27 mouse cellular contexts compared by ENCODE assay signal in the genomic region with DNA sequence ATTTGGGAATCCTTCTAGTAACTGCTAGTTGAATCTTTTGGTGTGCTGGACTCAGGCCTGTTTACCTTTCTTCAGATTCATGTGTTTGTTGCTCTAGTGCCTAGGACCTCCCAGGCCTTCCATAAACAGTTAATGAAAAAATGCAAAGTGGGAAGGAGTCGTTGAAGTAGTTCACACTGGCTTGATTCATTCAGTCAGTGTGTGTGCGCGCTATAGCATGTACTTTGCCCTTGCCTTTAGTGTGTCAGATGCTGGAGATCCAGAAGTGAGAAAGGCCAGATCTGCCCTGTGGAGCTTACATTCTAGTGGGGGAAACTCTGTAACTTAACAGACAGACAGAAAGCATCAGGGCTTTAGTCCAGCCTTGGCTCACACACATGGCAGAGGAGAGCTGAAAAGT. TPM values are rescaled to one million over a fixed set of nuclear protein-coding genes. Genes with fewer than 3 reads are reported as not detected.
DNase-seq lines count a peak whose midpoint lies in the region; ATAC-seq and TF ChIP-seq lines count a peak whose summit lies in the region.
"Had no signal": no experiment of that assay in that cellular context is flagged by ENCODE, and none has a peak within 500 bp of the region (broad histone marks: within the 10 kb centered on the region; RNA-seq: fewer than 3 reads in every experiment).

No protein-coding gene starts in this region.

- H3K36me3 ChIP-seq in forebrain, embryonic 10.5 days (replicated peaks): peaks cover 99% of the 10 kb centered on the region
- H3K36me3 ChIP-seq in forebrain, embryonic 12.5 days (replicated peaks): peaks cover 85% of the 10 kb centered on the region
- H3K36me3 ChIP-seq in intestine, embryonic 15.5 days: peaks cover 17% of the 10 kb centered on the region; the same call in 1 of the 2 replicates
- H3K36me3 ChIP-seq in macrophage (ENCODE audit: inconsistent target): peaks cover 4% of the 10 kb centered on the region; the same call in 1 of the 2 replicates

- no peak for TF ChIP-seq POLR2A in bone marrow macrophage, adult 2 months (IDR thresholded peaks at IDR 0.05; ENCODE audit: borderline replicate concordance, low read depth, low read length)

- 99% methylated on average over 3 of the region's 3 CpGs for WGBS in forebrain, embryonic 10.5 days
- 96% methylated on average over 3 of the region's 3 CpGs for WGBS in forebrain, embryonic 12.5 days
- 50% methylated on average over 3 of the region's 3 CpGs for WGBS in intestine, embryonic 15.5 days
- WGBS in macrophage (ENCODE audit: missing documents): 91% methylated on average over 3 of the region's 3 CpGs

- no peaks in the 10 kb centered on the region for H3K9me3 ChIP-seq in forebrain, embryonic 10.5 days
- no peaks in the 10 kb centered on the region for H3K9me3 ChIP-seq in forebrain, embryonic 12.5 days
- no peaks in the 10 kb centered on the region for H3K9me3 ChIP-seq in intestine, embryonic 15.5 days
- H3K9me3 ChIP-seq: embryonic facial prominence, embryonic 12.5 days; heart, embryonic 15.5 days had no signal

- no peak overlapping the region for H3K4me2 ChIP-seq in forebrain, embryonic 12.5 days
- H3K4me2 ChIP-seq in intestine, embryonic 15.5 days (replicated peaks): no peak overlapping the region
- H3K4me2 ChIP-seq: embryonic facial prominence, embryonic 12.5 days; hindbrain, embryonic 14.5 days had no signal

- no peaks in the 10 kb centered on the region for H3K27me3 ChIP-seq in forebrain, embryonic 10.5 days (ENCODE audit: poor library complexity, severe bottlenecking)
- H3K27me3 ChIP-seq in forebrain, embryonic 12.5 days: no peaks in the 10 kb centered on the region
- H3K27me3 ChIP-seq in intestine, embryonic 15.5 days (replicated peaks): no peaks in the 10 kb centered on the region
- H3K27me3 ChIP-seq: CH12.LX; embryonic facial prominence, embryonic 12.5 days; heart, embryonic 15.5 days; Patski had no signal

- ATAC-seq in forebrain, embryonic 12.5 days (ENCODE audit: low FRiP score): no peak
- ATAC-seq in intestine, embryonic 15.5 days: peak; percentile 52
- ATAC-seq: activated CD4-positive, CD25-positive, alpha-beta regulatory T cell, adult 4 months; forebrain, embryonic 16.5 days had no signal

- H3K79me2 ChIP-seq in macrophage (ENCODE audit: inconsistent target): no peaks in the 10 kb centered on the region

- no peak overlapping the region for H3K27ac ChIP-seq in forebrain, embryonic 10.5 days
- H3K27ac ChIP-seq in forebrain, embryonic 12.5 days: no peak overlapping the region
- peak overlapping the region; percentile 79 for H3K27ac ChIP-seq in bone marrow macrophage, adult 2 months (ENCODE audit: insufficient read depth, low read depth, low read length)
- H3K27ac ChIP-seq in intestine, embryonic 15.5 days: 0 out of 2 replicates have a peak overlapping the region, but pooled peaks have one; percentile 18
- peak overlapping the region; percentile 14 for H3K27ac ChIP-seq in macrophage
- H3K27ac ChIP-seq: embryonic facial prominence, embryonic 12.5 days; heart, adult 2 months; hindbrain, embryonic 14.5 days had no signal

- 0 out of 2 replicates have a peak overlapping the region, but pooled peaks have one; percentile 5 for H3K4me3 ChIP-seq in forebrain, embryonic 10.5 days
- no peak overlapping the region for H3K4me3 ChIP-seq in forebrain, embryonic 12.5 days (replicated peaks)
- no peak overlapping the region for H3K4me3 ChIP-seq in bone marrow macrophage, adult 2 months (ENCODE audit: insufficient read depth, low read length)
- H3K4me3 ChIP-seq in intestine, embryonic 15.5 days (replicated peaks): no peak overlapping the region
- H3K4me3 ChIP-seq in macrophage (ENCODE audit: inconsistent target): no peak overlapping the region
- H3K4me3 ChIP-seq: embryonic facial prominence, embryonic 12.5 days; erythroblast, embryonic 14.5 days; heart, adult 2 months; heart, embryonic 15.5 days had no signal

- no peak overlapping the region for H3K9ac ChIP-seq in forebrain, embryonic 12.5 days
- no peak overlapping the region for H3K9ac ChIP-seq in intestine, embryonic 15.5 days
- H3K9ac ChIP-seq: heart, embryonic 15.5 days; hindbrain, embryonic 14.5 days had no signal

- 0 out of 2 replicates have a peak, but pooled peaks cover 3% of the 10 kb centered on the region for H3K4me1 ChIP-seq in forebrain, embryonic 10.5 days
- no peaks in the 10 kb centered on the region for H3K4me1 ChIP-seq in forebrain, embryonic 12.5 days
- peaks cover 27% of the 10 kb centered on the region for H3K4me1 ChIP-seq in bone marrow macrophage, adult 2 months (ENCODE audit: control insufficient read depth, insufficient read depth, low read length)
- H3K4me1 ChIP-seq in intestine, embryonic 15.5 days (replicated peaks): peaks cover 8% of the 10 kb centered on the region

- no peak for TF ChIP-seq CTCF in bone marrow macrophage, adult 2 months (IDR thresholded peaks at IDR 0.05; ENCODE audit: low read depth, low read length)

- no peak for DNase-seq in forebrain, embryonic 10.5 days (ENCODE audit: extremely low spot score, low spot score)
- no peak for DNase-seq in gastrocnemius, adult 8-10 months (ENCODE audit: low spot score in 2 of 2)
- DNase-seq in layer of hippocampus, adult 11-12 months (ENCODE audit: low spot score): no peak
- no peak for DNase-seq in adrenal gland, adult 18-20 months (ENCODE audit: low spot score in 2 of 2)

RNA-seq across cellular contexts. Expression of a gene that starts 9.1 kb away (rescaled TPM):
- polyA plus RNA-seq in forebrain, embryonic 10.5 days (2016; fragmentation: Nextera tagmentation; extraction: Ambion mirVana): 8.4 and 9.8 TPM in 2 replicates
- 5.7 and 6.0 TPM in 2 replicates for polyA plus RNA-seq in forebrain, embryonic 12.5 days (2016; fragmentation: Nextera tagmentation; extraction: Ambion mirVana)
- 44.2 and 45.8 TPM in 2 replicates for polyA plus RNA-seq in bone marrow macrophage, adult 2 months (2012; ENCODE audit: insufficient read depth, insufficient read length, missing spikeins)
- polyA plus RNA-seq in intestine, embryonic 15.5 days (2015; fragmentation: Nextera tagmentation; extraction: Ambion mirVana): 22.9 and 25.5 TPM in 2 replicates
- 10 to 100 TPM in 13 of 26 experiments, 1 to 10 TPM in 13; 5.6 to 18.7 (median 9.6) TPM for total RNA-seq in macrophage (2018; cell fraction: chromatin; rRNA removed)
- total RNA-seq in macrophage (2018; cell fraction: cytosol; rRNA removed): 10 to 100 TPM; 20.7 to 47.9 (median 36.3) TPM
- total RNA-seq in macrophage (2018; cell fraction: nucleus; rRNA removed): 10 to 100 TPM in 25 of 26 experiments, 1 to 10 TPM in 1; 10.0 to 33.8 (median 19.3) TPM
- 31.3 to 38.6 TPM (median 33.4 TPM) in 3 replicates for polyA plus RNA-seq in macrophage (2018)
- 10 to 100 TPM; 12.2 to 13.6 (median 12.9) TPM for total RNA-seq in gastrocnemius, adult 8-10 months (2022)
- total RNA-seq in adrenal gland, adult 18-20 months (2021): 10 to 100 TPM; 28.5 to 30.7 TPM

RNA-seq across cellular contexts. Expression of a gene that starts 16.0 kb away (rescaled TPM):
- polyA plus RNA-seq in forebrain, embryonic 10.5 days (2016; fragmentation: Nextera tagmentation; extraction: Ambion mirVana): 16.0 and 17.1 TPM in 2 replicates
- 21.7 and 25.5 TPM in 2 replicates for polyA plus RNA-seq in forebrain, embryonic 12.5 days (2016; fragmentation: Nextera tagmentation; extraction: Ambion mirVana)
- 28.2 and 30.1 TPM in 2 replicates for polyA plus RNA-seq in bone marrow macrophage, adult 2 months (2012; ENCODE audit: insufficient read depth, insufficient read length, missing spikeins)
- 15.2 and 17.4 TPM in 2 replicates for polyA plus RNA-seq in intestine, embryonic 15.5 days (2015; fragmentation: Nextera tagmentation; extraction: Ambion mirVana)
- total RNA-seq in macrophage (2018; cell fraction: chromatin; rRNA removed): 10 to 100 TPM; 26.9 to 77.9 (median 54.2) TPM
- 10 to 100 TPM in 24 of 26 experiments, 1 to 10 TPM in 2; 9.5 to 20.2 (median 15.4) TPM for total RNA-seq in macrophage (2018; cell fraction: cytosol; rRNA removed)
- total RNA-seq in macrophage (2018; cell fraction: nucleus; rRNA removed): 10 to 100 TPM; 18.5 to 54.6 (median 32.5) TPM
- 11.6 to 14.1 TPM (median 12.7 TPM) in 3 replicates for polyA plus RNA-seq in macrophage (2018)
- total RNA-seq in gastrocnemius, adult 8-10 months (2022): 10 to 100 TPM; 16.4 to 22.8 (median 18.6) TPM
- total RNA-seq in adrenal gland, adult 18-20 months (2021): 10 to 100 TPM; 30.3 to 40.4 TPM

RNA-seq across cellular contexts. Expression of a gene that starts 16.1 kb away (rescaled TPM):
- 7.6 and 8.2 TPM in 2 replicates for polyA plus RNA-seq in forebrain, embryonic 10.5 days (2016; fragmentation: Nextera tagmentation; extraction: Ambion mirVana)
- polyA plus RNA-seq in forebrain, embryonic 12.5 days (2016; fragmentation: Nextera tagmentation; extraction: Ambion mirVana): 9.0 and 10.3 TPM in 2 replicates
- 11.9 and 16.5 TPM in 2 replicates for polyA plus RNA-seq in bone marrow macrophage, adult 2 months (2012; ENCODE audit: insufficient read depth, insufficient read length, missing spikeins)
- 3.2 and 4.3 TPM in 2 replicates for polyA plus RNA-seq in intestine, embryonic 15.5 days (2015; fragmentation: Nextera tagmentation; extraction: Ambion mirVana)
- total RNA-seq in macrophage (2018; cell fraction: chromatin; rRNA removed): 10 to 100 TPM; 16.6 to 56.4 (median 42.0) TPM
- 10 to 100 TPM in 15 of 26 experiments, 1 to 10 TPM in 11; 6.9 to 16.6 (median 11.3) TPM for total RNA-seq in macrophage (2018; cell fraction: cytosol; rRNA removed)
- 10 to 100 TPM; 12.2 to 39.3 (median 27.5) TPM for total RNA-seq in macrophage (2018; cell fraction: nucleus; rRNA removed)
- 4.9 to 11.8 TPM (median 5.8 TPM) in 3 replicates for polyA plus RNA-seq in macrophage (2018)
- total RNA-seq in gastrocnemius, adult 8-10 months (2022): 1 to 10 TPM in 2 of 4 experiments, under 1 TPM in 2; 0.92 to 1.6 (median 1.1) TPM
- total RNA-seq in adrenal gland, adult 18-20 months (2021): 10 to 100 TPM; 10.7 to 14.4 TPM

RNA-seq across cellular contexts. Expression of a gene that starts 24.9 kb away (rescaled TPM):
- polyA plus RNA-seq in forebrain, embryonic 10.5 days (2016; fragmentation: Nextera tagmentation; extraction: Ambion mirVana): not detected in 2 replicates
- not detected in 2 replicates for polyA plus RNA-seq in forebrain, embryonic 12.5 days (2016; fragmentation: Nextera tagmentation; extraction: Ambion mirVana)
- polyA plus RNA-seq in bone marrow macrophage, adult 2 months (2012; ENCODE audit: insufficient read depth, insufficient read length, missing spikeins): not detected in 2 replicates
- not detected in 2 replicates for polyA plus RNA-seq in intestine, embryonic 15.5 days (2015; fragmentation: Nextera tagmentation; extraction: Ambion mirVana)
- 10 to 100 TPM in 1 of 26 experiments, 1 to 10 TPM in 9, under 1 TPM in 4, not detected in 12; 0.47 to 11.1 (median 2.4) TPM for total RNA-seq in macrophage (2018; cell fraction: chromatin; rRNA removed)
- 1 to 10 TPM in 24 of 26 experiments, under 1 TPM in 1, not detected in 1; 0.71 to 5.1 (median 2.8) TPM for total RNA-seq in macrophage (2018; cell fraction: cytosol; rRNA removed)
- total RNA-seq in macrophage (2018; cell fraction: nucleus; rRNA removed): 1 to 10 TPM in 11 of 26 experiments, under 1 TPM in 1, not detected in 14; 0.84 to 8.0 (median 2.8) TPM
- polyA plus RNA-seq in macrophage (2018): 0.49 to 3.2 TPM (median 0.57 TPM) in 3 replicates
- 1 to 10 TPM; 1.6 to 2.3 (median 2.1) TPM for total RNA-seq in gastrocnemius, adult 8-10 months (2022)
- 1 to 10 TPM; 2.4 to 3.0 TPM for total RNA-seq in adrenal gland, adult 18-20 months (2021)
- total RNA-seq: hematopoietic stem cell, adult 5-6 weeks had no signal
- polyA plus RNA-seq: activated CD4-positive, CD25-positive, alpha-beta regulatory T cell, adult 4 months; adrenal gland, adult 2 months; embryonic facial prominence, embryonic 12.5 days; erythroblast, embryonic 14.5 days; forebrain, embryonic 11.5 days; forebrain, embryonic 16.5 days; frontal cortex, adult 2 months; gonadal fat pad, adult 2 months; heart, adult 2 months; heart, embryonic 11.5 days; heart, embryonic 15.5 days; hindbrain, embryonic 14.5 days had no signal

RNA-seq across cellular contexts. Expression of a gene that starts 28.5 kb away (rescaled TPM):
- polyA plus RNA-seq in forebrain, embryonic 10.5 days (2016; fragmentation: Nextera tagmentation; extraction: Ambion mirVana): 0.33 and 0.39 TPM in 2 replicates
- 0.40 and 0.42 TPM in 2 replicates for polyA plus RNA-seq in forebrain, embryonic 12.5 days (2016; fragmentation: Nextera tagmentation; extraction: Ambion mirVana)
- not detected in 2 replicates for polyA plus RNA-seq in bone marrow macrophage, adult 2 months (2012; ENCODE audit: insufficient read depth, insufficient read length, missing spikeins)
- polyA plus RNA-seq in intestine, embryonic 15.5 days (2015; fragmentation: Nextera tagmentation; extraction: Ambion mirVana): 0.13 and 0.29 TPM in 2 replicates
- not detected for total RNA-seq in macrophage (2018; cell fraction: chromatin; rRNA removed)
- under 1 TPM in 1 of 26 experiments, not detected in 25; 0.05 TPM for total RNA-seq in macrophage (2018; cell fraction: cytosol; rRNA removed)
- not detected for total RNA-seq in macrophage (2018; cell fraction: nucleus; rRNA removed)
- not detected in 3 replicates for polyA plus RNA-seq in macrophage (2018)
- not detected for total RNA-seq in gastrocnemius, adult 8-10 months (2022)
- total RNA-seq in adrenal gland, adult 18-20 months (2021): not detected
- total RNA-seq: adrenal gland, adult 2 months; adrenal gland, postnatal 25 days; CH12.LX; gastrocnemius, postnatal 14 days; heart, adult 2 months; heart, postnatal 14 days; hematopoietic stem cell, adult 5-6 weeks had no signal
- polyA plus RNA-seq: activated CD4-positive, CD25-positive, alpha-beta regulatory T cell, adult 4 months; adrenal gland, adult 2 months; cerebellum, adult 2 months; frontal cortex, adult 2 months; gonadal fat pad, adult 2 months; heart, adult 2 months; heart, embryonic 11.5 days had no signal

Comparison
In these comparisons a context has a peak if more than half of its experiments do, and no peak if none do; other contexts are left out.
1. H3K27ac ChIP-seq: peak in bone marrow macrophage, adult 2 months (single experiment), intestine, embryonic 15.5 days (single experiment) and macrophage (single experiment); none in forebrain, embryonic 10.5 days (single experiment) and forebrain, embryonic 12.5 days (single experiment).